Mouse (Mus musculus) gastrocnemius, postnatal 36 days (tissue): ENCODE data around the gene Srgap3. TPM values are rescaled to one million over a fixed set of nuclear protein-coding genes. Genes with fewer than 3 reads are reported as not detected.

Experiments used
- DNase-seq, 2 experiments: peaks; one replicate each; pipeline ENCODE4 v3.0.0; 2022
- intact Hi-C: fragments of 180-260 bp; cut with DNase I; formaldehyde crosslinking; loops from one replicate; pipeline ENCODE4 v1.15.1; 2025
- total RNA-seq, 2 experiments: library from RNA; stranded (reverse); gene quantifications; 2 replicates each; pipeline ENCODE4 v1.2.3; 2021

The Srgap3 gene
- total RNA-seq, 2 experiments from 2014 or later, result 1.2 to 1.3 TPM

- no peak for DNase-seq
- intact Hi-C loops, result no loop called here
These were observed 3.4 kb upstream of the Srgap3 start for GRCm38 (mm10) chr6:112950205-112951110.

GRCm38 (mm10) chr6:112949220-112949619, 2.2 kb upstream of the Srgap3 start:
- no peak for DNase-seq
- intact Hi-C loops, result no loop called here

- intact Hi-C loops, result no loop called here
- no peak for DNase-seq
These were observed 1.4 kb upstream of the Srgap3 start for GRCm38 (mm10) chr6:112948416-112948815.

- intact Hi-C loops, result no loop called here
- no peak for DNase-seq
These were observed 850 bp downstream of the Srgap3 start for GRCm38 (mm10) chr6:112946021-112946811.

GRCm38 (mm10) chr6:112945181-112945751, 1.8 kb downstream of the Srgap3 start:
- no peak for DNase-seq
- intact Hi-C loops, result no loop called here

- no peak for DNase-seq
- intact Hi-C loops, result no loop called here
These were observed 3.3 kb downstream of the Srgap3 start for GRCm38 (mm10) chr6:112943596-112944245.

- intact Hi-C loops, result no loop called here
- no peak for DNase-seq
These were observed 7.8 kb downstream of the Srgap3 start for GRCm38 (mm10) chr6:112939281-112939680.

GRCm38 (mm10) chr6:112937791-112938190, 9.3 kb downstream of the Srgap3 start:
- intact Hi-C loops, result no loop called here
- DNase-seq, result no peak

- DNase-seq, result no peak
- intact Hi-C loops, result no loop called here
These were observed 12.6 kb downstream of the Srgap3 start for GRCm38 (mm10) chr6:112934501-112934900.

- intact Hi-C loops, result no loop called here
- DNase-seq, result no peak
These were observed 14.5 kb downstream of the Srgap3 start for GRCm38 (mm10) chr6:112932611-112933010.

GRCm38 (mm10) chr6:112930011-112930451, 17.0 kb downstream of the Srgap3 start:
- DNase-seq, result no peak
- intact Hi-C loops, result no loop called here

- intact Hi-C loops, result no loop called here
- no peak for DNase-seq
These were observed 17.6 kb downstream of the Srgap3 start for GRCm38 (mm10) chr6:112929291-112929984.

- DNase-seq, result no peak
- intact Hi-C loops, result no loop called here
These were observed 18.2 kb downstream of the Srgap3 start for GRCm38 (mm10) chr6:112928841-112929240.

GRCm38 (mm10) chr6:112927341-112927740, 19.7 kb downstream of the Srgap3 start:
- intact Hi-C loops, result no loop called here
- no peak for DNase-seq

GRCm38 (mm10) chr6:112926011-112926410, 21.1 kb downstream of the Srgap3 start:
- DNase-seq, result no peak
- intact Hi-C loops, result no loop called here

GRCm38 (mm10) chr6:112925234-112925975, 21.7 kb downstream of the Srgap3 start:
- DNase-seq, result no peak
- intact Hi-C loops, result no loop called here

- DNase-seq, result no peak
- intact Hi-C loops, result no loop called here
These were observed 22.4 kb downstream of the Srgap3 start for GRCm38 (mm10) chr6:112924606-112925141.

- DNase-seq, result no peak
- intact Hi-C loops, result no loop called here
These were observed 26.4 kb downstream of the Srgap3 start for GRCm38 (mm10) chr6:112920619-112921195.

- intact Hi-C loops, result no loop called here
- no peak for DNase-seq
These were observed 29.3 kb downstream of the Srgap3 start for GRCm38 (mm10) chr6:112917717-112918116.
